Mouse (Mus musculus) E14TG2a.4 (cell line): ENCODE results near the gene Mme.

ENCODE experiments used
- H3K27me3 ChIP-seq: 2 replicates; pipeline ENCODE4 v1.6.1; 2014; ENCODE audit warnings: low read length, control low read depth; ENCODE audit not compliant: insufficient read depth
- H3K36me3 ChIP-seq: 2 replicates; pipeline ENCODE4 v1.6.1; 2014; ENCODE audit warnings: low read length, control low read depth; ENCODE audit not compliant: insufficient read depth
- H3K4me1 ChIP-seq: replicated peaks from 2 replicates; pipeline ENCODE4 v1.6.1; 2014; ENCODE audit warnings: low read depth, low read length, control low read depth
- H3K4me3 ChIP-seq: replicated peaks from 2 replicates; pipeline ENCODE4 v1.5.1; 2014; ENCODE audit warnings: mild to moderate bottlenecking, low read length
- H3K9me3 ChIP-seq: 2 replicates; pipeline ENCODE4 v1.6.1; 2014; ENCODE audit warnings: low read length, control low read depth
- CTCF ChIP-seq: conservative IDR thresholded peaks from 2 replicates; pipeline ENCODE4 v1.5.1; 2014; ENCODE audit warnings: low read length
- NANOG ChIP-seq: IDR thresholded peaks from 2 replicates; pipeline ENCODE4 v1.6.1; 2014; ENCODE audit warnings: borderline replicate concordance, low read length, mixed read lengths
- POU5F1 ChIP-seq: IDR thresholded peaks from 2 replicates; pipeline ENCODE4 v1.6.1; 2014; ENCODE audit warnings: low read length, borderline replicate concordance

Mme gene

DNA sequence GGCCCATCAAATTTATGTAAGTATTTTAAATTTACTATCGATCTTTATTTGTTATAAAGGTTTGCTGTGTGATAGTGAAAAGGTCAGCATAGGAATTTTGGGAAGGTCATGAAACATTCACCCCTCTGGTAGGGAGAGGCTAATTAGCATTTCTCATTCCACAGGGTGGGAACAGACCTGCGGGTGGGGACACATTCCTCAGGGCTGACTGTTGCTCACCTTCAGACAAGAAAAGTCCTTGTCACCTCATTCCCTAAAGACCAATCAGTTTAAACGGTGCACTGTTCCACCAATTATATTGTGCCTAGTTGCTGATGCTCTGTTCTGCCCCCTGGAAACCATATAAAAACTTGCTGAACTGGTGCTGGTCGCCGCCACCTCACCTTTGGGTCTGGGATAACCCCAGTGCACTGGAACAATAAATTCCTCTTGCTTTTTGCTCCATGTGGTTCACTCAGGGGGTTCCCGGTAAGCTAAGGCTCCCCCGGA, at the start of gene Mme:
Mme (plus strand) TSS at position 439 of the 489 bp plus-strand sequence.
- Histone ChIP-seq H3K36me3 (0 out of 2 replicates have a peak, but pooled peaks cover 4% of the 10 kb centered on the region), H3K4me1 (peaks cover 18% of the 10 kb centered on the region), H3K4me3 (no peak within 1 kb of the TSS), H3K27me3 (no peaks in the 10 kb centered on the region), H3K9me3 (peaks cover 38% of the 10 kb centered on the region)
- TF ChIP-seq CTCF, result no peak
- TF ChIP-seq POU5F1, result no peak
- TF ChIP-seq NANOG, result no peak

DNA sequence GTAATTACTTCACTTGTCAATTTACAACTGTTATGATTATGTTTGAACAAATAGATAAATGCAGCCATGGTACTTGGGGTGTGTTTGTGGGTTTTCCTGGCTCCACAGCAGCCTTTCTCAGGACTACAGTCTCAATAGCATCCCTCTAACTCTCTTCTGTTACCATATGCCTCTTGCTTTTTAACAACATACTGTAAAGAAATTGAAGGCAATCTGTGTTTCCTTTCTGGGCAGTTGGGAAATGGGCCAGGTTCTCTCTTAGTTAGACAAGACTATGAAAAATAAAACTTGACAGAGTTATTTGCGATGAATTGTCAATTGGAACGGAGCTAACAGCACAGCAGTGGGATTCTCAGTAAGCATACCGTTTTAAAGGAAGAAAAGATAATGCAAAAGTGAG, 44.8 kb upstream of the Mme start:
- peaks cover 15% of the 10 kb centered on the region for H3K9me3 ChIP-seq
- TF ChIP-seq POU5F1 (no peak), NANOG (no peak), CTCF (no peak)
- H3K4me1 ChIP-seq, result no peaks in the 10 kb centered on the region
- no peaks in the 10 kb centered on the region for H3K36me3 ChIP-seq
- no peaks in the 10 kb centered on the region for H3K27me3 ChIP-seq
- H3K4me3 ChIP-seq, result no peak overlapping the region

DNA sequence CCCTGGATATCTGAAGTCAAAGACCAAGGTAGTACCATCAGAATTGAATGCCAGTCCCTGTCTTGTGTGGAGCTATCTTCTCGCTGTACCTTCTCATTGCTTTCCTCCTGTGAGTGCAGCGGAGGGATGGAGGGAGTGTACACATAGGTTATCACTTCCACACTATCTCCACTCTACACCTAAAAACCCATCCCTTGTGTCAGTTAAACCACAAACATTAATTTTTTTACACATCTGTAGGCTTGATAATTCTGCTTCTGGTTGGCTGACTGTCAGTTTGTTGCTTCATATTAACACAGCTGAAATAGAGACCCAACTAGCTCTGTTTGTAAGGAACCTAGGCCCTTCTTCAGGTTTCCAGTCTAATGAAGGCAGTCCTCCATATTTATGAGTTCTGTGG, 43.3 kb upstream of the Mme start:
- H3K27me3 ChIP-seq, result no peaks in the 10 kb centered on the region
- no peaks in the 10 kb centered on the region for H3K36me3 ChIP-seq
- H3K9me3 ChIP-seq, result peaks cover 20% of the 10 kb centered on the region
- H3K4me1 ChIP-seq, result no peaks in the 10 kb centered on the region
- no peak overlapping the region for H3K4me3 ChIP-seq
- no peak for TF ChIP-seq NANOG
- no peak for TF ChIP-seq POU5F1
- no peak for TF ChIP-seq CTCF

DNA sequence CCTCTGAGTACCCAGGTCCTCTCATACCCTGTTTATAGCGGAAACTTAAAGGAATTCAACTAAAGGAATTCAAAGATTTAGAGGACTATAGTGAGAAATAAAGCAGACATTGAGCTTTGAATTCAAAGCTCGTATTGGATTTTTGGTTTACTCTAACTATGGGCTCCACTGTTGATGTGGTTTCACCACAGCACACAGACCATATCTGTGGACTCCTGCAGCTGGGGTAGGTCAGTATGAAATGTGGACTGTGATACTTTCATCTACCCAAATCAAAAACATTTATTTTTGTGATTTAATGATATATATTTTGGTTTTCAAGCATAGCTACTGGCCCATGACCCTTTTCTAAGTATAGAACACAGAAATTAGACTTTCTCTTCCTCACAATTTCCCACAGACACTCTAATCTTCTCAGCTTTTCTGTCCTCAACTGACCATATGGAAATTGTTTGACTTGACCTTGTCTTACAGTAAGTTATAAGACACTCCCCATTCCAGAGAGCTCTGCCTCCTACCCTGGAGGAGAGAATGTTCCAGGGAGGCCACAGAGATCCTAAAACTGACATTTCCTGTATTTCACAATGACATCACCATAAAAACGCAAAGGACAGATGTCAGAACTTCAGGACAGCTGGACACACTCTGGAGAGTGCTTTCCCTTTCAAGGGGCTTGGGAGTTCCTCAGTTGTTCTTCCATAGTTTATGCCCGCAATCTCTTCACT, 19.3 kb upstream of the Mme start:
- no peaks in the 10 kb centered on the region for H3K9me3 ChIP-seq
- H3K4me1 ChIP-seq, result no peaks in the 10 kb centered on the region
- no peaks in the 10 kb centered on the region for H3K36me3 ChIP-seq
- H3K27me3 ChIP-seq, result no peaks in the 10 kb centered on the region
- no peak overlapping the region for H3K4me3 ChIP-seq
- TF ChIP-seq POU5F1, result no peak
- TF ChIP-seq NANOG, result no peak
- no peak for TF ChIP-seq CTCF

DNA sequence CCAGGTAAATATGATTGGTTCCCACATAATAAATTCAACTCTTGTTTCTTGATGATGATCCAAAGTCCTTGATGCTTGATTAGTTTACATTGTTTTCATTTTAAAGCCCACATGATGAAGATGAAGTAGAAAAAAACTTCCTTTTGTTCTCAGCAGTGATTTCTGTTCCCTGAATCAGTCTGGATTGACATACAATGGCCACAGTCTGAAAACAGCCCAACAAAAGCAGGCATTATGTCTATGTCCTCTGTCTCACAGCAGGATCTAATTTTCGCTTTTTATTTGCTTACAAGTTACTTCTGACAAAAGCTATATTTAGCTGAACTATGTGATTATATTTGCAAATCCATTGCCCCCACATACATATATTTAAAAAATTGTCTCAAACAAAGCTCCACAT, 17.7 kb upstream of the Mme start:
- no peak overlapping the region for H3K4me3 ChIP-seq
- no peak for TF ChIP-seq NANOG
- TF ChIP-seq CTCF, result no peak
- TF ChIP-seq POU5F1, result no peak
- H3K9me3 ChIP-seq, result no peaks in the 10 kb centered on the region
- no peaks in the 10 kb centered on the region for H3K27me3 ChIP-seq
- no peaks in the 10 kb centered on the region for H3K4me1 ChIP-seq
- no peaks in the 10 kb centered on the region for H3K36me3 ChIP-seq

DNA sequence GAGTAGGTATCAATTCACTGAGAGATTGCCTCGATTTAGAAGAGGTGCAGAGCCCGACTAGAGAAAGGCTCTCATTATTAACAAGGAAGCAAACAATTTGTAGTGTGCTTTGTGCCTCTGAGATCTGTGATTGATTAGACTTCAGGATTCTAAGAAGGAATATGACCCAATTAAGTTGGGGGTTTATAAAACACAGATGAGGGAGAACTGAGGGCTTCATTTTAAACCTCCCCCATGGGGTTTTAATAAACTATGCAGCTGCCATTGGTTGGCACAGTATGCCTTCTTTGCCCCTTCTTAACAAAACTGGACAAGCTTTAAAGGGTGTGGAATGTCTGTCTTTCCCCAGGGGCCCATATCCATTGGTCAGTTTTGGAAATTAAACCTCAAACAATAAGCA, 5.4 kb upstream of the Mme start:
- 0 out of 2 replicates have a peak, but pooled peaks cover 4% of the 10 kb centered on the region for H3K36me3 ChIP-seq
- H3K9me3 ChIP-seq, result no peaks in the 10 kb centered on the region
- no peak overlapping the region for H3K4me3 ChIP-seq
- TF ChIP-seq CTCF (no peak), NANOG (no peak), POU5F1 (no peak)
- H3K27me3 ChIP-seq, result no peaks in the 10 kb centered on the region
- peaks cover 10% of the 10 kb centered on the region for H3K4me1 ChIP-seq

DNA sequence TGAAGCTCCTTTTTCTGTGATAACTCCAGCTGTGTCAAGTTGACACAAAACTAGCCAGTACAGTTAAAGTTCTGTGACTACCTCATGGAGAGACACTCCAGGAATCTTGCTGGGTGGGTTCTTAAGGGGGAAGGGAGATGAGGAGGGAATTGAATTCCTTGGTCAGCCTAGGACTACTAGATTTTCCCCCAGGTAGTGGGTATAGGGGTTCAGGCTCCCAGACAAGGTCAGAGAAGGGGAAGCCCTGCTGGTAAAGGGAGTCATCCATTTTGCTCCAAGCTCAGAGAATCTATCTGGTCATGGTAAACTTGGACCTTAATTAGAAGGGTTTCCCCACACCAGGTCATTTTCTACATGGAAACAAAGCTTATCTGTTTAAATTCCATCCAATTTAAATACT, 2.4 kb downstream of the Mme start:
- TF ChIP-seq POU5F1 (no peak), NANOG (no peak), CTCF (no peak)
- peaks cover 52% of the 10 kb centered on the region for H3K9me3 ChIP-seq
- no peak overlapping the region for H3K4me3 ChIP-seq
- no peaks in the 10 kb centered on the region for H3K27me3 ChIP-seq
- H3K36me3 ChIP-seq, result 0 out of 2 replicates have a peak, but pooled peaks cover 4% of the 10 kb centered on the region
- H3K4me1 ChIP-seq, result peaks cover 18% of the 10 kb centered on the region

DNA sequence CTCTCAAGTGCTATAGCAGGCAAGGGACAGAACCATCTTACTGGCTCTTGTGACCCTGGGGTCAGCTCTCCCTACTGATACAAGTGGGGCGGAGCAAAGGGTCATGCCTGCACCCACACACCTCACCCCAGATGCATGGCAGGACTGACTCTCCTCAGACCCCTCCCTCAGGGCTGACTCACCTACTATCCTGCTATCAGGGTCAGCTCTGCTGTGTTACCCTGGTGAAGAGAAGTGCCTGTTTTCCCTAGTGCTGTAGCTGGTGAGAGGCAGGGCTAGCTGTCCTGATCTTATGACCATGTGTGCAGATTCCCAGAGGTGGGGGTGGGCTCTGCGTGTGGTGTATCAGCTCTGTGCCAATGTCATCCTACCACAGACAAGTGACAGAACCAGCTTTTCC, 30.8 kb downstream of the Mme start:
- no peaks in the 10 kb centered on the region for H3K36me3 ChIP-seq
- no peak for TF ChIP-seq CTCF
- TF ChIP-seq NANOG, result no peak
- TF ChIP-seq POU5F1, result no peak
- no peaks in the 10 kb centered on the region for H3K27me3 ChIP-seq
- peaks cover 5% of the 10 kb centered on the region; the same call in 1 of the 2 replicates for H3K4me1 ChIP-seq
- H3K9me3 ChIP-seq, result no peaks in the 10 kb centered on the region
- H3K4me3 ChIP-seq, result no peak overlapping the region

DNA sequence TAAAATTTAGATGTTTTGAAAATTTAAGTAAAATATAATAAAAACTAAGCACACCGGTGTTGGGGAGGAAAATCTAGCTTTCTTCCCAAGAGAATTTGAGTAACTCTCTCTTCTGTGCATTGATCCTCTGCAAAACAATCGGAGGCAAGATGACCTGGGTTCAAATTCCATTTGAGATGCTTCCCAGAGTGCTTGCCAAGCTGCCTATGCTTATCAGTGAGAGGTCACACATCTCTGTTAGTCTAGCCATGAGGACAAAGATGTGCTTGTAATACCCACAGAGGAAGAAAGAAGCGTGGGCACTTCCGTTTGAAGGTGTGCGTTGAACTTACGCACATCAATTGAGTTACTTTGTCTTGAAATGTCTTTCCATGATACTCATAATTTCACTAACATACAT, 53.0 kb downstream of the Mme start:
- Histone ChIP-seq H3K4me1 (peaks cover 40% of the 10 kb centered on the region), H3K4me3 (peak overlapping the region; percentile 94; the same call in 1 of the 2 replicates), H3K27me3 (no peaks in the 10 kb centered on the region), H3K9me3 (no peaks in the 10 kb centered on the region), H3K36me3 (no peaks in the 10 kb centered on the region)
- TF ChIP-seq NANOG, result no peak
